Mouse (Mus musculus) T-helper 17 cell (primary cell): ENCODE measurements at regions not wholly inside any gene's neighbourhood (a gene's known extent, or its start where the extent isn't known, plus 50 kb on each side); places are given as distances from the start of the nearest gene placed in this dataset.

Experiments used
- in situ Hi-C, 2 experiments: fragments of 300-600 bp; cut with MboI, MseI; formaldehyde crosslinking; loops; 1 replicate in 1 of 2; 2 replicates in 1 of 2; pipeline ENCODE4 v1.15.1; 2025; ENCODE audit warnings: high pct_unique_total_duplicates in 2 of 2

DNA sequence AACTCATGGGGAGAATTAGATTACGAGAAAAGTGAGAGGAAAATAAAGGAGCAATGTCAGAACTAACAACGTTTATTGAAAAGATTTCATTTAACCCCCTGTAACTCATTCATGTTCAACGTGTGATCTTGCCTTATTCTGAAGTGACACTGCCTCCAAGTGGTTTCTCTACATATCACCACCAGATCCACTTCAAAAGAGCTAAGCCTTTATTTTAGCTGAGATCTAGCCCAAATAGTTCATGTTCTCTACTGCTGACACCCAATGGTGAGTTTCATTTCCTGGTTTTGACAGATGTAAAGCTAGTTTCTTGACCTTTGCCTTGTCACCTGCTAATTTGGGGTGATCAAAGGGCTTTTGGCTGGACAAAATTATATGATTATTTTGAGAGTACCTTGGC is 215.3 kb downstream of the 4932411N23Rik start:
- in situ Hi-C loops: loop anchor here in 1 of 2 experiments (25.0 kb wide), 1 partner anchor 162 kb away; no protein-coding TSS in a partner anchor
